Mouse (Mus musculus) adipocyte (in vitro differentiated cells): ENCODE measurements around the gene Eno4.

ENCODE experiments used
- DNase-seq: peaks from one replicate; pipeline ENCODE4 v3.0.0-alpha.2; 2016; ENCODE audit warnings: low spot score

Eno4 gene

DNA sequence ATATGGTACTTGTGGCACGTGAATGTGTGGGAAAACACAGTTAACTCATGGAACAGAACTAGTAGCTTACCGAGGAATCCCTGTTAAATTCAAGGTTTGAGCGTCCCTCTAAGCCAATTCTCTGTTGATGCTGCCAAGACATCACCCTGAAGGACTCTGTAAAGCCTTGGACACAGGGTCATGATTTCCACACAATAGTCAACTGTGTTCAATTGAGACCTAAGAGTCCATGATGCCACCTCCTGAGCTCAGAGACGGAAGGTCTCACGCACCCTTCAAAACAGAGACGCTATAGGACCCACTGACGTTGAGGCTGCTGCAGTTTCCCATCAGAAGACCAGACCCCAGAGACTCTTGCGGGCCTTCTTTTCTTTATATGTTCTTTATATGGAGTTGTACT, 30.9 kb downstream of the Eno4 start:
- DNase-seq: no peak

DNA sequence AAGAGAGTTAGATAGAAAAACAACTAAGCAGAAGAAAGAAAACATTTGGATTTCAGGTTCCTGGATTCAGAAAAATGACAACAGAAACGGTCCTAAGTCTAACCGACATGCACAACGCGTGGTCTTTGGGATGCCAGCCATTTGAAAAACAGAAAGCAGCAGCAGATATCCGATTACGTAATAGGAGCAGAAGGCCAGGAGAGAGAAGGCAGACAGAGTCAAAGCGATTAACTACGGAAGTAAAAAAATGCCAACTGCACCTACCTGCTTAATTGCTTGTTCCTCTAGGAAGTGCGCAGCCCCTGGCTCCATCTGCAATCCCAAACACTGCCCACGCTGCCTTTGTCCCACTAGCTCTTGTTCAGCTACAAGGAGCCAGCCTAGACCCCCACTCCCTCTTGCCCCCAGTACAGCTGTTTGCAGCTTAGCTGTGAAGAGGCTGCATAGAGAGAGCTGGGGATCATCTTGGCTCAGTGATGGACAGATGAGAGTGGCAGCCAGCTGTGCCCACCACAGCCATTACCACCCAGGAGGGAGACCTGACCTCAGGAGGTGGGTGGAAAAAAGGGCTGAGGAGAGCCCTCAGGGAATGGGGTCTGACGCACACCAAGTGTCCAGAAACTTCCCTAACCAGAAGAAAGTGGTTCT, 32.1 kb downstream of the Eno4 start:
- DNase-seq: no peak

DNA sequence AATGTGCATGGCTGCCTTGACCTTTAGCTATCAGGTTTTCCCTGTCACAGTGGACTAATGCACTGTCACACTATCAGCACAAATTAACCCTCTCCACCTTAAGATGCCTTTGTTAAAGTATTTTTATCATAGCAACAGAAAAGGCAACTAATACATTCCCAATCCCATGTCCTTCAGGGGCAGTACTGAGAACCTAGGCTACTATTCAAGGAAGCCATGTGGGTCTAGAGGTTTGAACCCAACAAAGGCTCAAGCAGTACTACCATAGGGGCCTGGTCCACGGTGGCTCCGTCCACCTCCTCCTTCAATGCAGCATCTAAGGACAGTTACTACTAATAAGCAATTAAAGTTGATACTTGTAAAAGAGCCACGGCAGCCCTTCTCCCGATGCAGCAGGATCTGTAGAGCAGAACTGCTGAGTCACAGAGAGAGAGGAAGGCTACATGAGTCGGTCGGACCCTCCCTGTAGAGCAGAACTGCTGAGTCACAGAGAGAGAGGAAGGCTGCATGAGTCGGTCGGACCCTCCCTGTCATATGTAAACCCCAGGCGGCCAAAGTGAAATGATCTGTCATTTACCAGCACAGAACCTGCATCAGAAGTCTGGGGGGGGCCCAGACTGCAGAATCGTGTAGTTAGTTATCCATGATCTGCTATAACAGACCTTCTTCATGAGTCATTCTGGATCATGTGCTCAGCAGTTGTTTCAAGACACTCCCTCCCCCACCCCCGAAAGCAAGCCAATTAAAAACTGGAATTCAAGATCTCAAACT, 35.4 kb downstream of the Eno4 start:
- peak; percentile 9 for DNase-seq

DNA sequence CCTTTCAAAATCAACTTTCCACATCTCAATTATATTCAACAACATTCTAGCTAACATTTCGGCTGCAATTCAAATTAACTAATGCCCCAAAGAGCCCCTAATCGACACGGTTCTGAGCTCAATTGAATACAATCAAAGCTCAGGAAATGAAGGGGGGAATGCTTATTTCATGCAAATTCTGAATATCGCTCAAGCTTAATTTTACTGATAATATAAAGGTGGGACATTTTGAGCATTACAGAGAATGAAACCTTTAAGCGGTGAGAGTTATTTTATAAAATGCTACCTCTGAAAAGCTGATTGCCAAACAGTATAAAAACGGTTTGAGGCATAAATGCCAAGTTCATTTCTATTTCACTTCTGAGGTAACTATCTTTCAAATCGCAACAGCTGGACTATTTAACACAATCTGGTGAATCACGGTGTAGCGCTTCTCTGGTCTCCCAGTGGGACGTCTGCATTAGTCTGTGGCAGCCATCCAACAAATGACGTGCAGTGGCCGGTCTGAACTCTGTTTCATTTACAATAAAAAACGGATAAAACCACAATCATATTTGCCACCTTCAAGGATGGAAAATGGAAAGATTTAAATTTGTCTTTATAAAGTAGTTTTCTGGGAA, 36.3 kb downstream of the Eno4 start:
- DNase-seq: peak; percentile 56

DNA sequence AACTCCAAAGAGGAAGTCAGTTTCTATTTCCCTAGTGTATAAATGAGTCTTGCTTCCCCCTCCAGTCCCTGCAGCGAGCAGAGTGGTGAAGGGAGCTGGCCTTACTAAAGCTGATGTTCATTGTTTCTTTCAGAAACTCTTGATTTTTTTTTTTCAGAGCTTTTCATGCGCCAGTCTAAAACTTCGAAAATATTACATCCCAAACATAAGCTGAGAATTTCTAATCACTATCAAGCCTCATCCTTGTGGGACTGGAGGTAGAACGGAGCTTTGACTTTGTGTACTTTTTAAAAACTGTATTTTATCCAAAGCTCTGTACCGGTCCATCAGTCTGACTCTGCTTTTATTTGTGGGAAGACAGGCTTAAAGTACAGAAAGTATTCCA, 36.8 kb downstream of the Eno4 start:
- no peak for DNase-seq

DNA sequence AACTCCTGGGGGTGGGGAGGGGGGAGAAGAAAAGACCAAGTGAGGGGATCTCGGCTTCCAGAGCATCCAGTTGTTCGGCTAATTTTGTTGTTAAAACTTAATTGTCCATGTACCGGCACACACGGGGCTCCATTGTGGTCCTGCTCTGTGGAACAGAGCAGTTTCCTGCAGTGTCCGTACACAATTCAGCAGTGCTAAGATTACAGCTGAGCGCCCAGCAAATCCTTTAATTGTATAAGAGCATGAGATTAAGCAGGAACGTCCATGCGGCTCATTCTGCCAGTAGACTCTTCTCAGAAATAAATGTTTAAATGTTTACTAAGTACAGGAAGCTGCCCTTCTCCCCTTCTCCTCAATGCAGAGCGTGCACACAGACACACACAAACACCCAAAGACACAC, 38.3 kb downstream of the Eno4 start:
- DNase-seq: no peak

DNA sequence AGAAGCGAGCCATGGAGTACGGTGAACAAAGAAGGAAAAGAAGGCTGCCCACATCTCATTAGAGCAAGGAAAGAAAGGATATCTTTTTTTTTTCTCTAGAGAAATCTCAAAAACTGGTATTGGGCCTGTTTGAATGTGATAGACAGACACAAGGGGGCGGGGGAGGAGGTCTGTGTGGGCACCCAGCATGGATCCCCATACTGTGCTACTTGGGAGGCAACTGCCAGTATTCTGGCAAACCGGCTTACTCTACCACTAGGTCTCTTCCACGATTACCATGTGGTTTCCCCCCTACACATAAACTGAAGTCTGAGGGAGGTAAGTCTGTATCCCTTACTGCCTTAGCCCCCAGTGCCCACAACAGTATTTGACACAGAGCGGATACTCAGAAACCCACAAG, 59.6 kb downstream of the Eno4 start:
- DNase-seq: no peak

DNA sequence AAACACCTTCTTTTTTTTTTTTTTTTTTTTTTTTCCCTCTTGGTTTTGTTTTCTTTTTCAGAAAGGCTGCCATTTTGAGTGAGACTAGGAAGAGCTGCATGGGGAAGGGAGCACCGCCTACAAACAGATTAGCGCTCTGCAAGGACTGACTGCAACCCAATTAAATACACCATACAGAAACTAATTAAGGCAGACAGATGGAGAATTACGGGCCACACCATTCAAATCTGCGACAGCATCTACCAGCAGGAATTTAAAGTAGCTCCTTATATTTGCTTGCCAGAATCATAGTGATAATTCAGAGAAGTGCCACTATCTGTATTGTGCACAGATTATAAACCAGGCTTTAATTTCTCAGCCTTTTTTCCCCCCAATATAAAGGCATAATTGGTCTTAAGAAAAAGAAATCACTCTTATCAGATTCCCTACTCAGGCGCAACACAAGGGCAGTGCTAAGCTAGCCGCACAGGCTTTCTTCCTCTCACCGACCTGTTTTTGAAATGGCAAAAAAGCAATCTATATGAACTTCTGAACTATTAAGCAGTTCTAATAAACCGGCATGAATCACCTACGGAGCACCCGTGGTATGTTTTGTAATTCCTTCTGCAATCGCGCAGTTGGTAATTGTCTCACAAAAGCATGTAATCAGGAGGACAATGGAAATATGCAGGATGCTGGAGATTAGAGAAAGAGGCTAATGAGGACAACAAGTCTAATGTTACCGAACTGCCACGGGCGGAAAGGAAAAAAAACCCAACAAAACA, 63.5 kb downstream of the Eno4 start:
- no peak for DNase-seq

DNA sequence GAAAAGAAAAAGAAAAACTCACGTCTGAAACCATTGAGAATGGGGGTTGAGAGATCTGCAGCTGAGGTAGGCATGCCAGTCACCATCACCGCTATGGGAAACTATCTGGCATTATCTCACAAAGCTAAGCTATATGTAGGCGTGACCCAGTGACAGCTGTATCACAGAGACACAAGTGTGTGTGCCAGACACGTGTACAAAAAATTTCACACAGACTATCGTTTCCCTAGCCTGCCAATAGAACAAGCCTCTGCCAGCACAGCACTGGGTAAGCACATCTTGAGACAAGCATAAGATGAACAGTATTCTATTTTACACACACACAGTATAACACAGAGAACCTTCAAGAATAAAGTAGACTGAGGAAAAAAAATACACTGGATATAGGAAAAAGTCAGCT, 67.6 kb downstream of the Eno4 start:
- no peak for DNase-seq
